Mouse (Mus musculus): ENCODE results near the gene Itpr3. TPM values are rescaled to one million over a fixed set of nuclear protein-coding genes. Genes with fewer than 3 reads are reported as not detected.

Itpr3 gene
- polyA plus RNA-seq, 1 experiment from 2014 or later = 1.5 TPM

GRCm38 (mm10) chr17:27028909-27029308 lies 28.2 kb upstream of the Itpr3 start, which contains the start of gene Bak1:
Gene Bak1, minus strand, starts transcription at chr17:27029009.
- ATAC-seq (replicated peaks; ENCODE audit: insufficient number of reproducible peaks, low FRiP score, low TSS enrichment, low read depth) = no peak
- Histone ChIP-seq H3K27me3 (ENCODE audit: control insufficient read depth, insufficient read depth, low read length) (no peaks in the 10 kb centered on the region), H3K36me3 (replicated peaks; ENCODE audit: control insufficient read depth, insufficient read depth, low read depth, low read length) (no peaks in the 10 kb centered on the region), H3K9ac (replicated peaks; ENCODE audit: low read length) (peak within 1 kb of the TSS; percentile 97), H3K4me2 (ENCODE audit: low read depth, low read length) (peak within 1 kb of the TSS; percentile 83), H3K4me1 (ENCODE audit: control insufficient read depth, insufficient read depth, low read length) (no peaks in the 10 kb centered on the region), H3K9me3 (replicated peaks; ENCODE audit: control insufficient read depth, low read length) (no peaks in the 10 kb centered on the region), H3K27ac (replicated peaks; ENCODE audit: low read depth, low read length) (peak within 1 kb of the TSS; percentile 41; the same call in 1 of the 2 replicates), H3K4me3 (ENCODE audit: low read depth, low read length) (peak within 1 kb of the TSS; percentile 68)
- 60% methylated on average over 3 of the region's 4 CpGs for WGBS
- DNase-seq (ENCODE audit: low spot score) = no peak

- Histone ChIP-seq H3K27me3 (ENCODE audit: control insufficient read depth, insufficient read depth, low read length) (no peaks in the 10 kb centered on the region), H3K4me3 (ENCODE audit: low read depth, low read length) (no peak overlapping the region), H3K36me3 (replicated peaks; ENCODE audit: control insufficient read depth, insufficient read depth, low read depth, low read length) (no peaks in the 10 kb centered on the region), H3K9me3 (replicated peaks; ENCODE audit: control insufficient read depth, low read length) (no peaks in the 10 kb centered on the region), H3K4me1 (ENCODE audit: control insufficient read depth, insufficient read depth, low read length) (no peaks in the 10 kb centered on the region), H3K9ac (replicated peaks; ENCODE audit: low read length) (no peak overlapping the region), H3K27ac (replicated peaks; ENCODE audit: low read depth, low read length) (no peak overlapping the region), H3K4me2 (ENCODE audit: low read depth, low read length) (no peak overlapping the region)
- ATAC-seq (replicated peaks; ENCODE audit: insufficient number of reproducible peaks, low FRiP score, low TSS enrichment, low read depth) = no peak
- WGBS = 90% methylated on average over 14 of the region's 14 CpGs
- no peak for DNase-seq (ENCODE audit: low spot score)
Observed at GRCm38 (mm10) chr17:27029431-27029830, 27.7 kb upstream of the Itpr3 start.

GRCm38 (mm10) chr17:27030896-27031295 lies 26.2 kb upstream of the Itpr3 start:
- Histone ChIP-seq H3K9me3 (replicated peaks; ENCODE audit: control insufficient read depth, low read length) (no peaks in the 10 kb centered on the region), H3K4me2 (ENCODE audit: low read depth, low read length) (no peak overlapping the region), H3K27ac (replicated peaks; ENCODE audit: low read depth, low read length) (no peak overlapping the region), H3K4me3 (ENCODE audit: low read depth, low read length) (no peak overlapping the region), H3K36me3 (replicated peaks; ENCODE audit: control insufficient read depth, insufficient read depth, low read depth, low read length) (no peaks in the 10 kb centered on the region), H3K4me1 (ENCODE audit: control insufficient read depth, insufficient read depth, low read length) (no peaks in the 10 kb centered on the region), H3K27me3 (ENCODE audit: control insufficient read depth, insufficient read depth, low read length) (no peaks in the 10 kb centered on the region), H3K9ac (replicated peaks; ENCODE audit: low read length) (no peak overlapping the region)
- DNase-seq (ENCODE audit: low spot score) (no peak), ATAC-seq (replicated peaks; ENCODE audit: insufficient number of reproducible peaks, low FRiP score, low TSS enrichment, low read depth) (no peak)
- 92% methylated on average over 4 of the region's 4 CpGs for WGBS

GRCm38 (mm10) chr17:27032328-27032727 lies 24.8 kb upstream of the Itpr3 start:
- Histone ChIP-seq H3K4me3 (ENCODE audit: low read depth, low read length) (no peak overlapping the region), H3K4me2 (ENCODE audit: low read depth, low read length) (no peak overlapping the region)

GRCm38 (mm10) chr17:27032869-27033268 lies 24.2 kb upstream of the Itpr3 start:
- H3K9ac ChIP-seq (replicated peaks; ENCODE audit: low read length) = no peak overlapping the region
- no peak overlapping the region for H3K4me3 ChIP-seq (ENCODE audit: low read depth, low read length)
- H3K27me3 ChIP-seq (ENCODE audit: control insufficient read depth, insufficient read depth, low read length) = no peaks in the 10 kb centered on the region
- no peaks in the 10 kb centered on the region for H3K4me1 ChIP-seq (ENCODE audit: control insufficient read depth, insufficient read depth, low read length)
- H3K9me3 ChIP-seq (replicated peaks; ENCODE audit: control insufficient read depth, low read length) = no peaks in the 10 kb centered on the region
- DNase-seq (ENCODE audit: low spot score) (peak; percentile 92), ATAC-seq (replicated peaks; ENCODE audit: insufficient number of reproducible peaks, low FRiP score, low TSS enrichment, low read depth) (peak; percentile 63)
- WGBS = 1% methylated on average over 14 of the region's 14 CpGs
- H3K4me2 ChIP-seq (ENCODE audit: low read depth, low read length) = 0 out of 2 replicates have a peak overlapping the region, but pooled peaks have one; percentile 16
- no peaks in the 10 kb centered on the region for H3K36me3 ChIP-seq (replicated peaks; ENCODE audit: control insufficient read depth, insufficient read depth, low read depth, low read length)
- no peak overlapping the region for H3K27ac ChIP-seq (replicated peaks; ENCODE audit: low read depth, low read length)

More at GRCm38 (mm10) chr17:27032328-27032727, 24.8 kb upstream of the Itpr3 start:
- Histone ChIP-seq H3K9me3 (replicated peaks; ENCODE audit: control insufficient read depth, low read length) (no peaks in the 10 kb centered on the region), H3K36me3 (replicated peaks; ENCODE audit: control insufficient read depth, insufficient read depth, low read depth, low read length) (no peaks in the 10 kb centered on the region), H3K27ac (replicated peaks; ENCODE audit: low read depth, low read length) (no peak overlapping the region), H3K27me3 (ENCODE audit: control insufficient read depth, insufficient read depth, low read length) (no peaks in the 10 kb centered on the region), H3K9ac (replicated peaks; ENCODE audit: low read length) (no peak overlapping the region), H3K4me1 (ENCODE audit: control insufficient read depth, insufficient read depth, low read length) (no peaks in the 10 kb centered on the region)
- WGBS = 58% methylated on average over 7 of the region's 7 CpGs
- no peak for DNase-seq (ENCODE audit: low spot score)
- 0 out of 2 replicates have a peak, but pooled peaks have one; percentile 4 for ATAC-seq (replicated peaks; ENCODE audit: insufficient number of reproducible peaks, low FRiP score, low TSS enrichment, low read depth)

GRCm38 (mm10) chr17:27036465-27036864 lies 20.6 kb upstream of the Itpr3 start:
- Histone ChIP-seq H3K4me2 (ENCODE audit: low read depth, low read length) (no peak overlapping the region), H3K4me3 (ENCODE audit: low read depth, low read length) (no peak overlapping the region), H3K36me3 (replicated peaks; ENCODE audit: control insufficient read depth, insufficient read depth, low read depth, low read length) (no peaks in the 10 kb centered on the region), H3K27me3 (ENCODE audit: control insufficient read depth, insufficient read depth, low read length) (no peaks in the 10 kb centered on the region), H3K27ac (replicated peaks; ENCODE audit: low read depth, low read length) (no peak overlapping the region), H3K9me3 (replicated peaks; ENCODE audit: control insufficient read depth, low read length) (no peaks in the 10 kb centered on the region), H3K4me1 (ENCODE audit: control insufficient read depth, insufficient read depth, low read length) (peaks cover 16% of the 10 kb centered on the region), H3K9ac (replicated peaks; ENCODE audit: low read length) (no peak overlapping the region)
- WGBS = 75% methylated on average over 7 of the region's 7 CpGs
- DNase-seq (ENCODE audit: low spot score) (no peak), ATAC-seq (replicated peaks; ENCODE audit: insufficient number of reproducible peaks, low FRiP score, low TSS enrichment, low read depth) (no peak)

GRCm38 (mm10) chr17:27038335-27039050 lies 18.6 kb upstream of the Itpr3 start:
- H3K27me3 ChIP-seq (ENCODE audit: control insufficient read depth, insufficient read depth, low read length) = no peaks in the 10 kb centered on the region
- ATAC-seq (replicated peaks; ENCODE audit: insufficient number of reproducible peaks, low FRiP score, low TSS enrichment, low read depth) = no peak
- H3K9me3 ChIP-seq (replicated peaks; ENCODE audit: control insufficient read depth, low read length) = no peaks in the 10 kb centered on the region
- peaks cover 16% of the 10 kb centered on the region for H3K4me1 ChIP-seq (ENCODE audit: control insufficient read depth, insufficient read depth, low read length)
- H3K36me3 ChIP-seq (replicated peaks; ENCODE audit: control insufficient read depth, insufficient read depth, low read depth, low read length) = no peaks in the 10 kb centered on the region
- H3K4me3 ChIP-seq (ENCODE audit: low read depth, low read length) = no peak overlapping the region
- H3K9ac ChIP-seq (replicated peaks; ENCODE audit: low read length) = peak overlapping the region; percentile 0
- WGBS = 33% methylated on average over 18 of the region's 18 CpGs
- H3K4me2 ChIP-seq (ENCODE audit: low read depth, low read length) = no peak overlapping the region
- H3K27ac ChIP-seq (replicated peaks; ENCODE audit: low read depth, low read length) = no peak overlapping the region
- DNase-seq (ENCODE audit: low spot score) = no peak

- Histone ChIP-seq H3K27ac (replicated peaks; ENCODE audit: low read depth, low read length) (peak overlapping the region; percentile 85), H3K36me3 (replicated peaks; ENCODE audit: control insufficient read depth, insufficient read depth, low read depth, low read length) (no peaks in the 10 kb centered on the region), H3K9me3 (replicated peaks; ENCODE audit: control insufficient read depth, low read length) (no peaks in the 10 kb centered on the region), H3K4me3 (ENCODE audit: low read depth, low read length) (no peak overlapping the region), H3K27me3 (ENCODE audit: control insufficient read depth, insufficient read depth, low read length) (no peaks in the 10 kb centered on the region), H3K4me1 (ENCODE audit: control insufficient read depth, insufficient read depth, low read length) (peaks cover 16% of the 10 kb centered on the region), H3K9ac (replicated peaks; ENCODE audit: low read length) (peak overlapping the region; percentile 60; the same call in 1 of the 2 replicates), H3K4me2 (ENCODE audit: low read depth, low read length) (no peak overlapping the region)
- 60% methylated on average over 10 of the region's 10 CpGs for WGBS
- ATAC-seq (replicated peaks; ENCODE audit: insufficient number of reproducible peaks, low FRiP score, low TSS enrichment, low read depth) = no peak
- DNase-seq (ENCODE audit: low spot score) = no peak
Observed at GRCm38 (mm10) chr17:27039432-27040102, 17.5 kb upstream of the Itpr3 start.

Data from embryonic facial prominence, embryonic 11.5 days (tissue).